In the genomic region with DNA sequence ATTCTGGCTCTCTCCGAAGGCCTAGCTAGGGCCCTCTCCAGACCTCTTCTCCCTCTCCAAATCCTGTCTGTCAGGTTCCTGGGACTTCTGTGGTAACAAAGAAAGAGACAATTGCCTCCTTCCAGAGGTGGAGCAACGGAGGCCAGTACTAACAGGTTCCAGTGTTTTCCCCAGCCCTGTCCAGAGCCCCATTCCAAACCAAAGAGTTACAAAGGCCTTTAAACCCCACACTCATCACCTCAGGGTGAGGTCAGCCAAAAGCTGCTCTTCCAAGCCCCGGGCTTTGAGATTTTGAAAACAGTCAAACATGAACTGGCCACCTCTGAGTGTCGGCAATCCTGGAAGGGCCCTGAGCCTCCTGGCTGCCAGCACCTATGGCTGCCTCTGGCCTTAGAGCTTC, we compare ENCODE assay signal across 16 mouse cellular contexts. TPM values are rescaled to one million over a fixed set of nuclear protein-coding genes. Genes with fewer than 3 reads are reported as not detected.
A peak's percentile ranks its signal among the peaks of the same experiment; 100 is the strongest.
DNase-seq lines count a peak whose midpoint lies in the region; ATAC-seq and TF ChIP-seq lines count a peak whose summit lies in the region.
"Had no signal": no experiment of that assay in that cellular context is flagged by ENCODE, and none has a peak within 500 bp of the region (broad histone marks: within the 10 kb centered on the region; RNA-seq: fewer than 3 reads in every experiment).

No protein-coding gene starts in this region.

- H3K27ac ChIP-seq in heart, postnatal 0 days (ENCODE audit: low read depth): peak overlapping the region; percentile 52
- peak overlapping the region; percentile 44 for H3K27ac ChIP-seq in lung, postnatal 0 days (ENCODE audit: low read length)
- H3K27ac ChIP-seq in stomach, embryonic 16.5 days (ENCODE audit: low read length): peak overlapping the region; percentile 71
- H3K27ac ChIP-seq: forebrain, embryonic 13.5 days; hindbrain, embryonic 12.5 days; neural tube, embryonic 15.5 days had no signal

- TF ChIP-seq CTCF in heart, postnatal 0 days (IDR thresholded peaks at IDR 0.05; ENCODE audit: low read depth): no peak
- TF ChIP-seq CTCF in lung, postnatal 0 days (IDR thresholded peaks at IDR 0.05): no peak

- no peaks in the 10 kb centered on the region for H3K9me3 ChIP-seq in heart, postnatal 0 days (replicated peaks; ENCODE audit: control insufficient read depth, low read length)
- no peaks in the 10 kb centered on the region for H3K9me3 ChIP-seq in lung, postnatal 0 days (ENCODE audit: low read length)
- no peaks in the 10 kb centered on the region for H3K9me3 ChIP-seq in stomach, embryonic 16.5 days (replicated peaks; ENCODE audit: control insufficient read depth, low read length)
- H3K9me3 ChIP-seq: forebrain, embryonic 13.5 days; hindbrain, embryonic 12.5 days; megakaryocyte, embryonic 14.5 days; neural tube, embryonic 15.5 days had no signal

- TF ChIP-seq EP300 in heart, postnatal 0 days (IDR thresholded peaks at IDR 0.05; ENCODE audit: low read depth): no peak
- no peak for TF ChIP-seq EP300 in lung, postnatal 0 days (IDR thresholded peaks at IDR 0.05)

- no peak overlapping the region for H3K4me2 ChIP-seq in heart, postnatal 0 days (ENCODE audit: low read depth, low read length)
- H3K4me2 ChIP-seq in lung, postnatal 0 days (replicated peaks; ENCODE audit: low read depth, low read length): no peak overlapping the region
- no peak overlapping the region for H3K4me2 ChIP-seq in stomach, embryonic 16.5 days (ENCODE audit: low read depth, low read length)
- H3K4me2 ChIP-seq: forebrain, embryonic 13.5 days; hindbrain, embryonic 12.5 days; neural tube, embryonic 15.5 days had no signal

- no peak overlapping the region for H3K9ac ChIP-seq in heart, postnatal 0 days (replicated peaks; ENCODE audit: low read depth, low read length)
- no peak overlapping the region for H3K9ac ChIP-seq in lung, postnatal 0 days (replicated peaks; ENCODE audit: low read depth)
- no peak overlapping the region for H3K9ac ChIP-seq in stomach, embryonic 16.5 days (ENCODE audit: low read length)
- H3K9ac ChIP-seq: forebrain, embryonic 13.5 days; hindbrain, embryonic 12.5 days; neural tube, embryonic 15.5 days had no signal

- no peak for DNase-seq in heart, postnatal 0 days (ENCODE audit: low spot score)
- no peak for DNase-seq in heart, adult 18-20 months
- DNase-seq in lung, postnatal 0 days (ENCODE audit: low spot score): no peak
- no peak for DNase-seq in lung, postnatal 14 days
- peak; percentile 97 for DNase-seq in fat pad, adult 2 months (ENCODE audit: extremely low read depth, low read depth, low spot score)
- no peak for DNase-seq in testis, postnatal 10 days (ENCODE audit: low spot score)
- no peak for DNase-seq in embryo, embryonic 10 days (ENCODE audit: low spot score)
- DNase-seq: adrenal gland, postnatal 36 days; embryo, embryonic 11 days; kidney, adult 8-10 months had no signal

- peaks cover 8% of the 10 kb centered on the region for H3K4me1 ChIP-seq in heart, postnatal 0 days (ENCODE audit: control insufficient read depth, insufficient read depth)
- H3K4me1 ChIP-seq in lung, postnatal 0 days (ENCODE audit: insufficient read depth, low read depth, low read length): peaks cover 8% of the 10 kb centered on the region; the same call in 1 of the 2 replicates
- H3K4me1 ChIP-seq in stomach, embryonic 16.5 days (ENCODE audit: control insufficient read depth, insufficient read depth, low read length): peaks cover 21% of the 10 kb centered on the region

- ATAC-seq in heart, postnatal 0 days (ENCODE audit: insufficient read depth, low read depth): no peak
- ATAC-seq in lung, postnatal 0 days: peak; percentile 18
- 0 out of 2 replicates have a peak, but pooled peaks have one; percentile 24 for ATAC-seq in stomach, embryonic 16.5 days (ENCODE audit: insufficient read depth, low FRiP score)
- ATAC-seq: forebrain, embryonic 13.5 days had no signal

- H3K4me3 ChIP-seq in heart, postnatal 0 days (ENCODE audit: low read depth, low read length): no peak overlapping the region
- no peak overlapping the region for H3K4me3 ChIP-seq in lung, postnatal 0 days (ENCODE audit: low read depth, low read length)
- no peak overlapping the region for H3K4me3 ChIP-seq in stomach, embryonic 16.5 days (replicated peaks; ENCODE audit: low read length)
- H3K4me3 ChIP-seq: forebrain, embryonic 13.5 days; hindbrain, embryonic 12.5 days; megakaryocyte, embryonic 14.5 days; neural tube, embryonic 15.5 days had no signal

- 29% methylated on average over 4 of the region's 4 CpGs for WGBS in heart, postnatal 0 days
- 27% methylated on average over 4 of the region's 4 CpGs for WGBS in lung, postnatal 0 days
- WGBS in stomach, embryonic 16.5 days: 49% methylated on average over 4 of the region's 4 CpGs

- peaks cover 23% of the 10 kb centered on the region for H3K36me3 ChIP-seq in heart, postnatal 0 days (replicated peaks; ENCODE audit: control insufficient read depth, insufficient read depth, low read length)
- H3K36me3 ChIP-seq in lung, postnatal 0 days (ENCODE audit: insufficient read depth, low read length): peaks cover 4% of the 10 kb centered on the region; the same call in 1 of the 2 replicates
- no peaks in the 10 kb centered on the region for H3K36me3 ChIP-seq in stomach, embryonic 16.5 days (ENCODE audit: control insufficient read depth, insufficient read depth, low read length)
- H3K36me3 ChIP-seq: hindbrain, embryonic 12.5 days; neural tube, embryonic 15.5 days had no signal

- no peaks in the 10 kb centered on the region for H3K27me3 ChIP-seq in heart, postnatal 0 days (ENCODE audit: control insufficient read depth, insufficient read depth, low read length)
- H3K27me3 ChIP-seq in lung, postnatal 0 days (replicated peaks; ENCODE audit: insufficient read depth, low read length): no peaks in the 10 kb centered on the region
- no peaks in the 10 kb centered on the region for H3K27me3 ChIP-seq in stomach, embryonic 16.5 days (ENCODE audit: control insufficient read depth, insufficient read depth, low read length)
- H3K27me3 ChIP-seq: CH12.LX; forebrain, embryonic 13.5 days; hindbrain, embryonic 12.5 days; neural tube, embryonic 15.5 days had no signal

RNA-seq across cellular contexts. Expression of a gene that starts 29.1 kb away (rescaled TPM):
- total RNA-seq in heart, postnatal 0 days (2014; rRNA removed; ENCODE audit: low replicate concordance): 68.4 and 93.1 TPM in 2 replicates
- polyA plus RNA-seq in heart, postnatal 0 days (2015; fragmentation: Nextera tagmentation; extraction: Ambion mirVana): 5.6 and 6.7 TPM in 2 replicates
- 10 to 100 TPM in 1 of 2 experiments, 1 to 10 TPM in 1; 9.0 to 11.3 TPM for total RNA-seq in heart, adult 18-20 months (2021)
- 13.4 and 15.3 TPM in 2 replicates for polyA plus RNA-seq in lung, postnatal 0 days (2015; fragmentation: Nextera tagmentation; extraction: Ambion mirVana)
- 3.0 and 3.3 TPM in 2 replicates for polyA plus RNA-seq in stomach, embryonic 16.5 days (2015; fragmentation: Nextera tagmentation; extraction: Ambion mirVana)
- total RNA-seq: CH12.LX had no signal
